In genomic region chr4:95360336-95360967, GRCm38 (mm10) we compare ENCODE assay signal across 20 mouse cellular contexts.
DNase-seq lines count a peak whose midpoint lies in the region; ATAC-seq and TF ChIP-seq lines count a peak whose summit lies in the region.
"Had no signal": no experiment of that assay in that cellular context is flagged by ENCODE, and none has a peak within 500 bp of the region (broad histone marks: within the 10 kb centered on the region; RNA-seq: fewer than 3 reads in every experiment).

No protein-coding gene starts in this region.

- H3K27ac ChIP-seq in lung, embryonic 14.5 days (ENCODE audit: low read depth), result peak overlapping the region; percentile 64; the same call in 1 of the 2 replicates
- no peak overlapping the region for H3K27ac ChIP-seq in midbrain, embryonic 14.5 days (replicated peaks; ENCODE audit: low read depth, low read length)
- H3K27ac ChIP-seq in midbrain, embryonic 13.5 days, result no peak overlapping the region
- H3K27ac ChIP-seq in embryonic facial prominence, embryonic 14.5 days (replicated peaks; ENCODE audit: low read depth, low read length), result no peak overlapping the region
- H3K27ac ChIP-seq: embryonic facial prominence, embryonic 13.5 days; hindbrain, embryonic 10.5 days; limb, embryonic 15.5 days had no signal

- no peaks in the 10 kb centered on the region for H3K9me3 ChIP-seq in lung, embryonic 14.5 days (ENCODE audit: low read depth, low read length)
- no peaks in the 10 kb centered on the region for H3K9me3 ChIP-seq in midbrain, embryonic 14.5 days (ENCODE audit: control insufficient read depth, low read length)
- no peaks in the 10 kb centered on the region for H3K9me3 ChIP-seq in midbrain, embryonic 13.5 days
- no peaks in the 10 kb centered on the region for H3K9me3 ChIP-seq in embryonic facial prominence, embryonic 14.5 days (ENCODE audit: control insufficient read depth, low read length)
- H3K9me3 ChIP-seq: embryonic facial prominence, embryonic 13.5 days; hindbrain, embryonic 10.5 days; limb, embryonic 15.5 days had no signal

- no peak for TF ChIP-seq CTCF in lung, embryonic 14.5 days (IDR thresholded peaks at IDR 0.05; ENCODE audit: low read depth)

- H3K9ac ChIP-seq in lung, embryonic 14.5 days, result no peak overlapping the region
- H3K9ac ChIP-seq in midbrain, embryonic 14.5 days (replicated peaks; ENCODE audit: low read length), result no peak overlapping the region
- no peak overlapping the region for H3K9ac ChIP-seq in midbrain, embryonic 13.5 days (replicated peaks)
- H3K9ac ChIP-seq in embryonic facial prominence, embryonic 14.5 days (ENCODE audit: low read depth, low read length), result no peak overlapping the region
- H3K9ac ChIP-seq: embryonic facial prominence, embryonic 13.5 days; limb, embryonic 15.5 days; liver, postnatal 0 days had no signal

- ATAC-seq in lung, embryonic 14.5 days (ENCODE audit: insufficient read depth), result peak; percentile 86
- no peak for ATAC-seq in midbrain, embryonic 14.5 days (ENCODE audit: low FRiP score, low TSS enrichment)
- ATAC-seq in midbrain, embryonic 13.5 days, result no peak
- no peak for ATAC-seq in embryonic facial prominence, embryonic 14.5 days (ENCODE audit: low read depth)
- ATAC-seq: activated CD4-positive, CD25-positive, alpha-beta regulatory T cell, adult 4 months; liver, postnatal 0 days had no signal

- DNase-seq in lung, embryonic 14.5 days, result peak; percentile 73
- no peak for DNase-seq in lung, postnatal 36 days
- peak; percentile 15 for DNase-seq in midbrain, embryonic 14.5 days
- peak; percentile 36 for DNase-seq in embryonic facial prominence, embryonic 14.5 days (ENCODE audit: low spot score)
- DNase-seq in yolk sac, embryonic 10.5 days (ENCODE audit: low spot score), result peak; percentile 14
- no peak for DNase-seq in cerebellum, adult 9-11 months
- no peak for DNase-seq in frontal cortex, postnatal 14 days (ENCODE audit: low spot score in 2 of 2)
- DNase-seq: adrenal gland, postnatal 14 days; cerebellum, adult 11-12 months; gastrocnemius, postnatal 10 days; kidney, adult 8-10 months; kidney, postnatal 25 days; liver, postnatal 0 days; thymus, adult 2 months had no signal

- no peak overlapping the region for H3K4me3 ChIP-seq in lung, embryonic 14.5 days (ENCODE audit: low read depth, low read length)
- no peak overlapping the region for H3K4me3 ChIP-seq in midbrain, embryonic 14.5 days (replicated peaks; ENCODE audit: low read depth, low read length)
- H3K4me3 ChIP-seq in midbrain, embryonic 13.5 days (replicated peaks), result no peak overlapping the region
- H3K4me3 ChIP-seq in embryonic facial prominence, embryonic 14.5 days (ENCODE audit: low read depth, low read length), result no peak overlapping the region
- H3K4me3 ChIP-seq: embryonic facial prominence, embryonic 13.5 days; hindbrain, embryonic 10.5 days; limb, embryonic 15.5 days; myocyte had no signal

- 36% methylated on average over 3 of the region's 3 CpGs for WGBS in lung, embryonic 14.5 days
- 27% methylated on average over 3 of the region's 3 CpGs for WGBS in midbrain, embryonic 14.5 days
- 25% methylated on average over 3 of the region's 3 CpGs for WGBS in midbrain, embryonic 13.5 days
- 48% methylated on average over 3 of the region's 3 CpGs for WGBS in embryonic facial prominence, embryonic 14.5 days

- no peaks in the 10 kb centered on the region for H3K4me1 ChIP-seq in lung, embryonic 14.5 days (ENCODE audit: insufficient read depth)
- H3K4me1 ChIP-seq in midbrain, embryonic 14.5 days (ENCODE audit: control insufficient read depth, insufficient read depth, low read length), result no peaks in the 10 kb centered on the region
- 0 out of 2 replicates have a peak, but pooled peaks cover 5% of the 10 kb centered on the region for H3K4me1 ChIP-seq in midbrain, embryonic 13.5 days (replicated peaks)
- H3K4me1 ChIP-seq in embryonic facial prominence, embryonic 14.5 days (ENCODE audit: control insufficient read depth, insufficient read depth, low read length), result no peaks in the 10 kb centered on the region
- H3K4me1 ChIP-seq: embryonic facial prominence, embryonic 13.5 days; hindbrain, embryonic 10.5 days had no signal

- H3K4me2 ChIP-seq in lung, embryonic 14.5 days, result no peak overlapping the region
- H3K4me2 ChIP-seq in midbrain, embryonic 14.5 days (ENCODE audit: low read length), result no peak overlapping the region
- no peak overlapping the region for H3K4me2 ChIP-seq in midbrain, embryonic 13.5 days (replicated peaks)
- H3K4me2 ChIP-seq in embryonic facial prominence, embryonic 14.5 days (ENCODE audit: low read depth, low read length), result no peak overlapping the region
- H3K4me2 ChIP-seq: embryonic facial prominence, embryonic 13.5 days; limb, embryonic 15.5 days had no signal

- no peaks in the 10 kb centered on the region for H3K27me3 ChIP-seq in lung, embryonic 14.5 days (ENCODE audit: insufficient read depth, low read length)
- no peaks in the 10 kb centered on the region for H3K27me3 ChIP-seq in midbrain, embryonic 14.5 days (ENCODE audit: control insufficient read depth, insufficient read depth, low read length)
- no peaks in the 10 kb centered on the region for H3K27me3 ChIP-seq in midbrain, embryonic 13.5 days
- no peaks in the 10 kb centered on the region for H3K27me3 ChIP-seq in embryonic facial prominence, embryonic 14.5 days (replicated peaks; ENCODE audit: control insufficient read depth, insufficient read depth, low read length)
- H3K27me3 ChIP-seq: embryonic facial prominence, embryonic 13.5 days; limb, embryonic 15.5 days had no signal

- no peaks in the 10 kb centered on the region for H3K36me3 ChIP-seq in lung, embryonic 14.5 days (ENCODE audit: insufficient read depth)
- no peaks in the 10 kb centered on the region for H3K36me3 ChIP-seq in midbrain, embryonic 14.5 days (ENCODE audit: control insufficient read depth, insufficient read depth, low read length)
- H3K36me3 ChIP-seq in midbrain, embryonic 13.5 days, result no peaks in the 10 kb centered on the region
- no peaks in the 10 kb centered on the region for H3K36me3 ChIP-seq in embryonic facial prominence, embryonic 14.5 days (ENCODE audit: control insufficient read depth, insufficient read depth, low read length)
- H3K36me3 ChIP-seq: embryonic facial prominence, embryonic 13.5 days; hindbrain, embryonic 10.5 days; limb, embryonic 15.5 days had no signal

Comparison
In these comparisons a context has a peak if more than half of its experiments do, and no peak if none do; other contexts are left out.
1. DNase-seq: peak in lung, embryonic 14.5 days (single experiment), midbrain, embryonic 14.5 days (single experiment), embryonic facial prominence, embryonic 14.5 days (single experiment) and yolk sac, embryonic 10.5 days (single experiment); none in lung, postnatal 36 days (single experiment), cerebellum, adult 9-11 months (single experiment) and frontal cortex, postnatal 14 days (0 of 2).